In the genomic region with DNA sequence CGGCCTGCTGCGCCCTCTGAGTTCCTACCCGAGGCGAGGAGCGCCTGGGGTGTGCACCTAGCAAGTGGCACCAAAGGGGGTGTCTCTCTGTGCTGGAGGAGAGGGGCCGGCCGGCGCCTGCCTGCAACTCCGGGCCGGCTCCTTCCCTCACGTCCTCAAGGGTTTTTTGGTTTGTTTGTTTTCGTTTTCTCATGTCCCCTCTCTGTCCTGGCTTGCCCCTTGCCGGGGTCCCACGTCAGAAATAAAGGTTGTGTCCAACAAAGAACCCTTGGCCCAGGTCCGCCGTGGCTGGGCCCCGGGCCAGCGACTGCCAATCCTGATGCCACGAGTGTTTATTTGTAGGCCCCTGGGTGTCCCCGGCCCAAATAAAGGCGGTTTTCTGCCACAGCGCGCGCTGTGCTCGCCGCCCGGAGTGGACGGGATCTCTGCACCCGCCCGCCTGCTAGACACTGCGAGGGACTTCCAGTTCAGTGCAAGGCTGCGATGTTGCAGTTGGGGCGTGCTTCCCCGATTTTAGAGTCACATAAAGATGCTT, we compare ENCODE assay signal across 8 mouse cellular contexts. TPM values are rescaled to one million over a fixed set of nuclear protein-coding genes. Genes with fewer than 3 reads are reported as not detected.
DNase-seq lines count a peak whose midpoint lies in the region; ATAC-seq and TF ChIP-seq lines count a peak whose summit lies in the region.

No protein-coding gene starts in this region.

- no peak for TF ChIP-seq CTCF in lung, embryonic 14.5 days (IDR thresholded peaks at IDR 0.05; ENCODE audit: low read depth)
- TF ChIP-seq CTCF in olfactory bulb, adult 2 months (IDR thresholded peaks at IDR 0.05; ENCODE audit: insufficient read depth, low read depth, low read length) = no peak

- peaks cover 10% of the 10 kb centered on the region; the same call in 1 of the 2 replicates for H3K4me1 ChIP-seq in neural tube, embryonic 11.5 days (ENCODE audit: control insufficient read depth, insufficient read depth, low read length)
- H3K4me1 ChIP-seq in forebrain, embryonic 16.5 days (replicated peaks; ENCODE audit: control insufficient read depth, insufficient read depth, low read length) = peaks cover 12% of the 10 kb centered on the region
- H3K4me1 ChIP-seq in lung, embryonic 14.5 days (ENCODE audit: insufficient read depth) = no peaks in the 10 kb centered on the region; the same call in 1 of the 2 replicates
- peaks cover 8% of the 10 kb centered on the region for H3K4me1 ChIP-seq in olfactory bulb, adult 2 months (ENCODE audit: control insufficient read depth, insufficient read depth, low read length)

- H3K9ac ChIP-seq in neural tube, embryonic 11.5 days (ENCODE audit: low read length) = peak overlapping the region; percentile 97
- peak overlapping the region; percentile 97 for H3K9ac ChIP-seq in forebrain, embryonic 16.5 days (replicated peaks; ENCODE audit: low read depth, low read length)
- H3K9ac ChIP-seq in lung, embryonic 14.5 days = peak overlapping the region; percentile 95

- no peak for TF ChIP-seq POLR2A in olfactory bulb, adult 2 months (IDR thresholded peaks at IDR 0.05; ENCODE audit: insufficient read depth, low read depth, low read length)

- H3K36me3 ChIP-seq in neural tube, embryonic 11.5 days (ENCODE audit: control insufficient read depth, insufficient read depth, low read length) = no peaks in the 10 kb centered on the region
- H3K36me3 ChIP-seq in forebrain, embryonic 16.5 days (ENCODE audit: control insufficient read depth, insufficient read depth) = no peaks in the 10 kb centered on the region
- no peaks in the 10 kb centered on the region for H3K36me3 ChIP-seq in lung, embryonic 14.5 days (ENCODE audit: insufficient read depth)

- peak overlapping the region; percentile 80 for H3K27ac ChIP-seq in neural tube, embryonic 11.5 days (ENCODE audit: low read depth, low read length)
- peak overlapping the region; percentile 93 for H3K27ac ChIP-seq in forebrain, embryonic 16.5 days (ENCODE audit: low read length)
- peak overlapping the region; percentile 92 for H3K27ac ChIP-seq in lung, embryonic 14.5 days (ENCODE audit: low read depth)
- H3K27ac ChIP-seq in olfactory bulb, adult 2 months (ENCODE audit: insufficient read depth, low read depth, low read length) = peak overlapping the region; percentile 80

- peak; percentile 80 for ATAC-seq in neural tube, embryonic 11.5 days (ENCODE audit: insufficient read depth, low FRiP score, low TSS enrichment)
- peak; percentile 83 for ATAC-seq in forebrain, embryonic 16.5 days
- ATAC-seq in inflammation-experienced regulatory T-cells, adult 6 months = peak; percentile 53
- ATAC-seq in lung, embryonic 14.5 days (ENCODE audit: insufficient read depth) = peak; percentile 85

- H3K27me3 ChIP-seq in neural tube, embryonic 11.5 days (ENCODE audit: control insufficient read depth, insufficient read depth, low read length) = no peaks in the 10 kb centered on the region
- no peaks in the 10 kb centered on the region for H3K27me3 ChIP-seq in forebrain, embryonic 16.5 days (replicated peaks; ENCODE audit: control insufficient read depth, insufficient read depth, low read length)
- H3K27me3 ChIP-seq in lung, embryonic 14.5 days (ENCODE audit: insufficient read depth, low read length) = no peaks in the 10 kb centered on the region

- whole genome bisulfite sequencing in neural tube, embryonic 11.5 days = under 1% methylated on average over 34 of the region's 34 CpGs
- WGBS in forebrain, embryonic 16.5 days = under 1% methylated on average over 34 of the region's 34 CpGs
- under 1% methylated on average over 34 of the region's 34 CpGs for WGBS in lung, embryonic 14.5 days
- under 1% methylated on average over 34 of the region's 34 CpGs for WGBS in olfactory bulb, adult 2 months

- DNase-seq in neural tube, embryonic 11.5 days (ENCODE audit: low spot score) = peak; percentile 69
- no peak for DNase-seq in neural tube, embryonic 10.5 days (ENCODE audit: extremely low spot score, low spot score)
- peak; percentile 64 for DNase-seq in brain, adult 2 months (ENCODE audit: low read depth, low spot score)
- peak; percentile 66 for DNase-seq in lung, embryonic 14.5 days
- no peak for DNase-seq in layer of hippocampus, adult 18-20 months (ENCODE audit: low spot score in 2 of 2)

- H3K4me3 ChIP-seq in neural tube, embryonic 11.5 days (ENCODE audit: low read depth, low read length) = peak overlapping the region; percentile 81
- peak overlapping the region; percentile 84 for H3K4me3 ChIP-seq in forebrain, embryonic 16.5 days (replicated peaks; ENCODE audit: low read length)
- peak overlapping the region; percentile 87 for H3K4me3 ChIP-seq in lung, embryonic 14.5 days (ENCODE audit: low read depth, low read length)
- peak overlapping the region; percentile 86 for H3K4me3 ChIP-seq in olfactory bulb, adult 2 months (ENCODE audit: insufficient read depth, low read depth, low read length)

- H3K4me2 ChIP-seq in neural tube, embryonic 11.5 days (ENCODE audit: low read depth) = peak overlapping the region; percentile 84
- peak overlapping the region; percentile 61 for H3K4me2 ChIP-seq in forebrain, embryonic 16.5 days (ENCODE audit: low read length)
- H3K4me2 ChIP-seq in lung, embryonic 14.5 days = peak overlapping the region; percentile 93

- no peaks in the 10 kb centered on the region for H3K9me3 ChIP-seq in neural tube, embryonic 11.5 days (ENCODE audit: control insufficient read depth, low read length)
- no peaks in the 10 kb centered on the region for H3K9me3 ChIP-seq in forebrain, embryonic 16.5 days (ENCODE audit: control insufficient read depth, low read length)
- no peaks in the 10 kb centered on the region; the same call in 1 of the 2 replicates for H3K9me3 ChIP-seq in lung, embryonic 14.5 days (ENCODE audit: low read depth, low read length)

RNA-seq across cellular contexts. Expression of a gene that starts 0.4 kb away (rescaled TPM):
- polyA plus RNA-seq in neural tube, embryonic 11.5 days (2014; fragmentation: Nextera tagmentation; extraction: Ambion mirVana) = 18.6 and 19.0 TPM in 2 replicates
- 29.1 and 29.8 TPM in 2 replicates for polyA plus RNA-seq in forebrain, embryonic 16.5 days (2015; fragmentation: Nextera tagmentation; extraction: Ambion mirVana)
- polyA plus RNA-seq in inflammation-experienced regulatory T-cells, adult 6 months (2017; shearing (Covaris generic)) = 10 to 100 TPM; 10.6 to 12.7 (median 11.5) TPM
- polyA plus RNA-seq in lung, embryonic 14.5 days (2014; fragmentation: Nextera tagmentation; extraction: Ambion mirVana) = 18.5 and 20.9 TPM in 2 replicates
- not detected in 2 replicates for polyA plus RNA-seq in olfactory bulb, adult 2 months (2012; ENCODE audit: insufficient read depth, insufficient read length, low replicate concordance, missing spikeins)
- total RNA-seq in layer of hippocampus, adult 18-20 months (2021) = 10 to 100 TPM; 50.9 to 56.1 TPM

RNA-seq across cellular contexts. Expression of a gene that starts 47.8 kb away (rescaled TPM):
- 16.4 and 19.1 TPM in 2 replicates for polyA plus RNA-seq in neural tube, embryonic 11.5 days (2014; fragmentation: Nextera tagmentation; extraction: Ambion mirVana)
- 9.1 and 11.2 TPM in 2 replicates for polyA plus RNA-seq in forebrain, embryonic 16.5 days (2015; fragmentation: Nextera tagmentation; extraction: Ambion mirVana)
- polyA plus RNA-seq in inflammation-experienced regulatory T-cells, adult 6 months (2017; shearing (Covaris generic)) = 1 to 10 TPM in 1 of 3 experiments, under 1 TPM in 2; 0.58 to 1.2 (median 0.87) TPM
- 21.0 and 23.0 TPM in 2 replicates for polyA plus RNA-seq in lung, embryonic 14.5 days (2014; fragmentation: Nextera tagmentation; extraction: Ambion mirVana)
- not detected in 2 replicates for polyA plus RNA-seq in olfactory bulb, adult 2 months (2012; ENCODE audit: insufficient read depth, insufficient read length, low replicate concordance, missing spikeins)
- 10 to 100 TPM; 19.4 to 19.9 TPM for total RNA-seq in layer of hippocampus, adult 18-20 months (2021)

RNA-seq across cellular contexts. Expression of a gene that starts 48.9 kb away (rescaled TPM):
- polyA plus RNA-seq in neural tube, embryonic 11.5 days (2014; fragmentation: Nextera tagmentation; extraction: Ambion mirVana) = 26.1 and 29.8 TPM in 2 replicates
- 25.8 and 28.3 TPM in 2 replicates for polyA plus RNA-seq in forebrain, embryonic 16.5 days (2015; fragmentation: Nextera tagmentation; extraction: Ambion mirVana)
- polyA plus RNA-seq in inflammation-experienced regulatory T-cells, adult 6 months (2017; shearing (Covaris generic)) = 10 to 100 TPM in 2 of 3 experiments, 1 to 10 TPM in 1; 9.8 to 13.2 (median 10.8) TPM
- 31.5 and 35.0 TPM in 2 replicates for polyA plus RNA-seq in lung, embryonic 14.5 days (2014; fragmentation: Nextera tagmentation; extraction: Ambion mirVana)
- polyA plus RNA-seq in olfactory bulb, adult 2 months (2012; ENCODE audit: insufficient read depth, insufficient read length, low replicate concordance, missing spikeins) = not detected in 2 replicates
- 10 to 100 TPM; 11.1 to 11.4 TPM for total RNA-seq in layer of hippocampus, adult 18-20 months (2021)

RNA-seq across cellular contexts. Expression of a gene that starts 57.3 kb away (rescaled TPM):
- 86.7 and 89.8 TPM in 2 replicates for polyA plus RNA-seq in neural tube, embryonic 11.5 days (2014; fragmentation: Nextera tagmentation; extraction: Ambion mirVana)
- polyA plus RNA-seq in forebrain, embryonic 16.5 days (2015; fragmentation: Nextera tagmentation; extraction: Ambion mirVana) = 188 and 194 TPM in 2 replicates
- 10 to 100 TPM; 31.7 to 35.5 (median 33.8) TPM for polyA plus RNA-seq in inflammation-experienced regulatory T-cells, adult 6 months (2017; shearing (Covaris generic))
- 41.5 and 48.7 TPM in 2 replicates for polyA plus RNA-seq in lung, embryonic 14.5 days (2014; fragmentation: Nextera tagmentation; extraction: Ambion mirVana)
- polyA plus RNA-seq in olfactory bulb, adult 2 months (2012; ENCODE audit: insufficient read depth, insufficient read length, low replicate concordance, missing spikeins) = 264 TPM in 1 of 2 replicates, not detected in the other
- 100 to 1,000 TPM; 184 to 203 TPM for total RNA-seq in layer of hippocampus, adult 18-20 months (2021)

RNA-seq across cellular contexts. Expression of a gene that starts 58.2 kb away (rescaled TPM):
- 6.1 and 6.5 TPM in 2 replicates for polyA plus RNA-seq in neural tube, embryonic 11.5 days (2014; fragmentation: Nextera tagmentation; extraction: Ambion mirVana)
- polyA plus RNA-seq in forebrain, embryonic 16.5 days (2015; fragmentation: Nextera tagmentation; extraction: Ambion mirVana) = 1.3 and 2.0 TPM in 2 replicates
- 1 to 10 TPM; 7.0 to 9.7 (median 9.6) TPM for polyA plus RNA-seq in inflammation-experienced regulatory T-cells, adult 6 months (2017; shearing (Covaris generic))
- 28.8 and 31.9 TPM in 2 replicates for polyA plus RNA-seq in lung, embryonic 14.5 days (2014; fragmentation: Nextera tagmentation; extraction: Ambion mirVana)
- polyA plus RNA-seq in olfactory bulb, adult 2 months (2012; ENCODE audit: insufficient read depth, insufficient read length, low replicate concordance, missing spikeins) = not detected in 2 replicates
- total RNA-seq in layer of hippocampus, adult 18-20 months (2021) = 1 to 10 TPM; 2.5 to 3.0 TPM

Comparison
In these comparisons a context has a peak if more than half of its experiments do, and no peak if none do; other contexts are left out.
1. DNase-seq: peak in neural tube, embryonic 11.5 days (single experiment), brain, adult 2 months (single experiment) and lung, embryonic 14.5 days (single experiment); none in neural tube, embryonic 10.5 days (single experiment) and layer of hippocampus, adult 18-20 months (0 of 2).
2. RNA of a gene that starts 0.4 kb away (polyA plus RNA-seq): 29.1 to 29.8 TPM in forebrain, embryonic 16.5 days, 18.5 to 20.9 TPM in lung, embryonic 14.5 days, 18.6 to 19.0 TPM in neural tube, embryonic 11.5 days and 10.6 to 12.7 TPM in inflammation-experienced regulatory T-cells, adult 6 months; not detected in olfactory bulb, adult 2 months; every median in the first group is over 10 times any median in the second.
3. RNA of a gene that starts 48.9 kb away (polyA plus RNA-seq): 31.5 to 35.0 TPM in lung, embryonic 14.5 days, 26.1 to 29.8 TPM in neural tube, embryonic 11.5 days, 25.8 to 28.3 TPM in forebrain, embryonic 16.5 days and 9.8 to 13.2 TPM in inflammation-experienced regulatory T-cells, adult 6 months; not detected in olfactory bulb, adult 2 months; every median in the first group is over 10 times any median in the second.
4. Peak in every context shown above with its lines, with median percentiles within 50 percentile points of each other: ATAC-seq, H3K27ac ChIP-seq, H3K4me2 ChIP-seq, H3K4me3 ChIP-seq and H3K9ac ChIP-seq.